ENCODE assay signal across 8 mouse cellular contexts in the genomic region with DNA sequence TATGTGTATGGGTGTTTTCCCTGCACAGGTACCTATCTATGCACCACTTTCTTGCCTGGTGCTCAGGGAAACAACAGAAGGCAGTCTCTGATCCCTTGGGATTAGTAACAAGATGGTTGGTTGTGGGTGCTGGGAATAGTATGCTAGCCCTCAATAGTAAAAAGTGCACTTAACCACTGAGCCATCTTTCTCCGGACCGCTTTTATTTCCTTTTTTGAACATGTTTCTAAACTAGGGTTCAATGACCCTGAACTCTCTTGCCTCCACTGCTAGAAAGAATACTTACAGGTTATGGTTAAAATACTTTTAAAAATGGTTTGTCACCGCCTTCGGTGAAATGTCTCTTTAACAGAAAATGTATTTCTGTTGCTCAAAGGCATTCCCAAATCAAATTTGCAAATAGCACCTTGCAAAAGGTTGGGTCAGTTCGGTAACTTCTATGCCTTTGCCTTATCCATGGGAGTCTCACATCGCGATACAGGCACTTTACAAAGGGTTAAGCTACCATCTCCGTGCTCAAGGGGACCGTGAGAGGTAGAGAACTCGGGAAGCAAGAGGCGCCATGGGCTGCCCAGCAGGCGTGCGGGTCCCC. TPM values are rescaled to one million over a fixed set of nuclear protein-coding genes. Genes with fewer than 3 reads are reported as not detected.
DNase-seq lines count a peak whose midpoint lies in the region; ATAC-seq and TF ChIP-seq lines count a peak whose summit lies in the region.

No protein-coding gene starts in this region.

- H3K4me3 ChIP-seq in kidney, postnatal 0 days (replicated peaks; ENCODE audit: low read depth, low read length) = peak overlapping the region; percentile 57
- H3K4me3 ChIP-seq in cortical plate, adult 2 months (ENCODE audit: insufficient read depth, low read length) = peak overlapping the region; percentile 52
- peak overlapping the region; percentile 71 for H3K4me3 ChIP-seq in hindbrain, embryonic 14.5 days (replicated peaks; ENCODE audit: low read length)
- H3K4me3 ChIP-seq in midbrain, embryonic 15.5 days = peak overlapping the region; percentile 47

- H3K4me2 ChIP-seq in kidney, postnatal 0 days (ENCODE audit: low read length) = peak overlapping the region; percentile 68
- peak overlapping the region; percentile 87 for H3K4me2 ChIP-seq in hindbrain, embryonic 14.5 days (replicated peaks)
- peak overlapping the region; percentile 58 for H3K4me2 ChIP-seq in midbrain, embryonic 15.5 days

- no peak for DNase-seq in kidney, postnatal 0 days (ENCODE audit: low spot score)
- no peak for DNase-seq in kidney, adult 18-20 months
- no peak for DNase-seq in hindbrain, embryonic 14.5 days (ENCODE audit: low spot score)
- DNase-seq in left cerebral cortex, postnatal 36 days (ENCODE audit: low spot score in 2 of 2) = no peak
- DNase-seq in spleen, adult 12 weeks (ENCODE audit: low spot score) = no peak
- no peak for DNase-seq in lung, postnatal 14 days

- peak overlapping the region; percentile 96 for H3K27ac ChIP-seq in kidney, postnatal 0 days
- peak overlapping the region; percentile 96 for H3K27ac ChIP-seq in cortical plate, adult 2 months (ENCODE audit: insufficient read depth, low read length)
- peak overlapping the region; percentile 100 for H3K27ac ChIP-seq in hindbrain, embryonic 14.5 days
- peak overlapping the region; percentile 97 for H3K27ac ChIP-seq in midbrain, embryonic 15.5 days

- intact Hi-C loops in left cerebral cortex, postnatal 36 days (cut with DNase I) = loop anchor here (1.0 kb wide), 2 partner anchors 39 to 44 kb away; no protein-coding TSS in a partner anchor

- peaks cover 27% of the 10 kb centered on the region for H3K4me1 ChIP-seq in kidney, postnatal 0 days (replicated peaks; ENCODE audit: insufficient read depth, low read length)
- no peaks in the 10 kb centered on the region for H3K4me1 ChIP-seq in cortical plate, adult 2 months (ENCODE audit: control insufficient read depth, insufficient read depth, low read length)
- H3K4me1 ChIP-seq in hindbrain, embryonic 14.5 days (replicated peaks; ENCODE audit: control insufficient read depth, insufficient read depth, low read length) = peaks cover 19% of the 10 kb centered on the region
- H3K4me1 ChIP-seq in midbrain, embryonic 15.5 days = peaks cover 18% of the 10 kb centered on the region

- no peaks in the 10 kb centered on the region for H3K9me3 ChIP-seq in kidney, postnatal 0 days (replicated peaks; ENCODE audit: low read length)
- H3K9me3 ChIP-seq in hindbrain, embryonic 14.5 days (ENCODE audit: control insufficient read depth, low read length) = no peaks in the 10 kb centered on the region
- H3K9me3 ChIP-seq in midbrain, embryonic 15.5 days = no peaks in the 10 kb centered on the region

- H3K9ac ChIP-seq in kidney, postnatal 0 days (ENCODE audit: low read depth, low read length) = peak overlapping the region; percentile 60
- H3K9ac ChIP-seq in hindbrain, embryonic 14.5 days = peak overlapping the region; percentile 80
- peak overlapping the region; percentile 88 for H3K9ac ChIP-seq in midbrain, embryonic 15.5 days

- 7% methylated on average over 13 of the region's 13 CpGs for WGBS in kidney, postnatal 0 days
- WGBS in hindbrain, embryonic 14.5 days = 9% methylated on average over 13 of the region's 13 CpGs
- WGBS in midbrain, embryonic 15.5 days = 9% methylated on average over 13 of the region's 13 CpGs

- no peak for ATAC-seq in kidney, postnatal 0 days (replicated peaks; ENCODE audit: low FRiP score, low read depth)
- ATAC-seq in hindbrain, embryonic 14.5 days (ENCODE audit: low FRiP score) = no peak
- ATAC-seq in midbrain, embryonic 15.5 days (replicated peaks) = no peak

- H3K27me3 ChIP-seq in kidney, postnatal 0 days (ENCODE audit: insufficient read depth, low read length) = no peaks in the 10 kb centered on the region
- no peaks in the 10 kb centered on the region for H3K27me3 ChIP-seq in hindbrain, embryonic 14.5 days (ENCODE audit: control insufficient read depth, insufficient read depth, low read length)
- H3K27me3 ChIP-seq in midbrain, embryonic 15.5 days (replicated peaks) = no peaks in the 10 kb centered on the region

- TF ChIP-seq CTCF in kidney, postnatal 0 days (IDR thresholded peaks at IDR 0.05; ENCODE audit: low read depth) = no peak
- no peak for TF ChIP-seq CTCF in cortical plate, adult 2 months (IDR thresholded peaks at IDR 0.05; ENCODE audit: extremely low read depth, insufficient read depth, low read length)

- H3K36me3 ChIP-seq in kidney, postnatal 0 days (ENCODE audit: insufficient read depth, low read length) = no peaks in the 10 kb centered on the region
- no peaks in the 10 kb centered on the region for H3K36me3 ChIP-seq in hindbrain, embryonic 14.5 days (replicated peaks; ENCODE audit: control insufficient read depth, insufficient read depth)
- H3K36me3 ChIP-seq in midbrain, embryonic 15.5 days (replicated peaks) = no peaks in the 10 kb centered on the region

- TF ChIP-seq POLR2A in cortical plate, adult 2 months (IDR thresholded peaks at IDR 0.05; ENCODE audit: extremely low read depth, insufficient read depth, low read length) = no peak

RNA-seq across cellular contexts. Expression of a gene that starts 39.7 kb away (rescaled TPM):
- 2,429 and 2,697 TPM in 2 replicates for polyA plus RNA-seq in kidney, postnatal 0 days (2015; fragmentation: Nextera tagmentation; extraction: Ambion mirVana)
- polyA plus RNA-seq in cortical plate, adult 2 months (2012; rRNA removed) = 548 and 595 TPM in 2 replicates
- 1,567 and 1,692 TPM in 2 replicates for polyA plus RNA-seq in hindbrain, embryonic 14.5 days (2014; fragmentation: Nextera tagmentation; extraction: Ambion mirVana)
- 1,373 and 1,532 TPM in 2 replicates for polyA plus RNA-seq in midbrain, embryonic 15.5 days (2015; fragmentation: Nextera tagmentation; extraction: Ambion mirVana)
- 100 to 1,000 TPM; 384 TPM for total RNA-seq in left cerebral cortex, postnatal 36 days (2021)
